11 mouse cellular contexts compared by ENCODE assay signal in the genomic region with DNA sequence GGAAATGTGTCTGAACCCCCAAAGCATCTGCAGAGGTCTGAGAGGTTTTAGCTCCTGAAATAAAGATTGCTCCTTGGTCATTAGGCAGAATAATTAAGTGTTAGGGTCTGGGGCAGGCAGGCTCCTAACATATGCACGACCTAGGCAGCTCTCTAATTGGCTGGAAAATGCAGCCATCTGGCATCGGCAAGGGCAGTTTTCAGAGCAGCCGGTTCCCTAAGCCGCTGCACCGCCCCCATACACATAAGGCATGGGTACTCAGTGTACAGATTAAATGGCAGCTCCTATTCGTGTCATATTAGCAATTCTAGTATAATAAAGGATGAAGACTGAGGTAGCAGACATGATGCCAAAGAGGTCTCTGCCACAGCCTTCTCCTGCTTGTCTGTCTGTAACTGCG.
DNase-seq lines count a peak whose midpoint lies in the region; ATAC-seq lines count a peak whose summit lies in the region.
"Had no signal": no experiment of that assay in that cellular context is flagged by ENCODE, and none has a peak within 500 bp of the region (broad histone marks: within the 10 kb centered on the region; RNA-seq: fewer than 3 reads in every experiment).

No protein-coding gene starts in this region.

- 0 out of 2 replicates have a peak overlapping the region, but pooled peaks have one; percentile 9 for H3K27ac ChIP-seq in forebrain, embryonic 14.5 days (ENCODE audit: low read depth, low read length)
- H3K27ac ChIP-seq in limb, embryonic 10.5 days = peak overlapping the region; percentile 74
- no peak overlapping the region for H3K27ac ChIP-seq in kidney, embryonic 16.5 days (ENCODE audit: low read length)
- H3K27ac ChIP-seq: heart, embryonic 10.5 days; intestine, embryonic 15.5 days; limb, embryonic 15.5 days had no signal

- peaks cover 20% of the 10 kb centered on the region; the same call in 1 of the 2 replicates for H3K4me1 ChIP-seq in forebrain, embryonic 14.5 days (ENCODE audit: control insufficient read depth, insufficient read depth, low read length)
- peaks cover 63% of the 10 kb centered on the region for H3K4me1 ChIP-seq in limb, embryonic 10.5 days
- H3K4me1 ChIP-seq in kidney, embryonic 16.5 days (ENCODE audit: insufficient read depth, low read length) = peaks cover 13% of the 10 kb centered on the region; the same call in 1 of the 2 replicates

- no peaks in the 10 kb centered on the region for H3K36me3 ChIP-seq in forebrain, embryonic 14.5 days (ENCODE audit: control insufficient read depth, insufficient read depth, low read length)
- H3K36me3 ChIP-seq in limb, embryonic 10.5 days = no peaks in the 10 kb centered on the region
- no peaks in the 10 kb centered on the region for H3K36me3 ChIP-seq in kidney, embryonic 16.5 days (ENCODE audit: insufficient read depth, low read length)
- H3K36me3 ChIP-seq: heart, embryonic 10.5 days; intestine, embryonic 15.5 days; limb, embryonic 15.5 days had no signal

- no peak for ATAC-seq in cerebellum, adult (ENCODE audit: insufficient number of reproducible peaks, low FRiP score, low TSS enrichment)
- ATAC-seq in forebrain, embryonic 14.5 days = peak; percentile 89
- no peak for ATAC-seq in kidney, embryonic 16.5 days (ENCODE audit: low FRiP score, low TSS enrichment)
- ATAC-seq: intestine, embryonic 15.5 days had no signal

- no peak overlapping the region for H3K4me3 ChIP-seq in forebrain, embryonic 14.5 days (ENCODE audit: low read depth, low read length)
- no peak overlapping the region for H3K4me3 ChIP-seq in limb, embryonic 10.5 days
- no peak overlapping the region for H3K4me3 ChIP-seq in kidney, embryonic 16.5 days (ENCODE audit: low read length)
- H3K4me3 ChIP-seq: heart, embryonic 10.5 days; intestine, embryonic 15.5 days; limb, embryonic 15.5 days had no signal

- no peaks in the 10 kb centered on the region for H3K27me3 ChIP-seq in forebrain, embryonic 14.5 days (replicated peaks; ENCODE audit: control insufficient read depth, insufficient read depth, low read length)
- no peaks in the 10 kb centered on the region for H3K27me3 ChIP-seq in limb, embryonic 10.5 days (ENCODE audit: low read depth, poor library complexity, severe bottlenecking)
- H3K27me3 ChIP-seq in kidney, embryonic 16.5 days (ENCODE audit: insufficient read depth, low read length) = no peaks in the 10 kb centered on the region
- H3K27me3 ChIP-seq: intestine, embryonic 15.5 days; limb, embryonic 15.5 days had no signal

- H3K9ac ChIP-seq in forebrain, embryonic 14.5 days (ENCODE audit: low read length) = no peak overlapping the region
- no peak overlapping the region for H3K9ac ChIP-seq in kidney, embryonic 16.5 days (replicated peaks; ENCODE audit: low read length)
- H3K9ac ChIP-seq: intestine, embryonic 15.5 days; limb, embryonic 15.5 days had no signal

- 6% methylated on average over 7 of the region's 7 CpGs for WGBS in forebrain, embryonic 14.5 days
- WGBS in limb, embryonic 10.5 days = 27% methylated on average over 7 of the region's 7 CpGs
- 57% methylated on average over 7 of the region's 7 CpGs for WGBS in kidney, embryonic 16.5 days

- DNase-seq in cerebellum, adult 18-20 months = peak; percentile 34 to 37
- DNase-seq in cerebellum, adult 9-10 months = peak; percentile 45
- peak; percentile 83 for DNase-seq in forebrain, embryonic 14.5 days (ENCODE audit: low spot score)
- DNase-seq in limb, embryonic 10.5 days (ENCODE audit: low spot score) = peak; percentile 68
- DNase-seq in adrenal gland, postnatal 14 days = no peak
- DNase-seq in right cerebral cortex, postnatal 10 days (ENCODE audit: low spot score in 2 of 2) = no peak

- H3K9me3 ChIP-seq in forebrain, embryonic 14.5 days (replicated peaks; ENCODE audit: control insufficient read depth, low read length) = no peaks in the 10 kb centered on the region
- no peaks in the 10 kb centered on the region for H3K9me3 ChIP-seq in limb, embryonic 10.5 days (replicated peaks)
- no peaks in the 10 kb centered on the region for H3K9me3 ChIP-seq in kidney, embryonic 16.5 days (ENCODE audit: low read length)
- H3K9me3 ChIP-seq: heart, embryonic 10.5 days; intestine, embryonic 15.5 days; limb, embryonic 15.5 days had no signal

- no peak overlapping the region for H3K4me2 ChIP-seq in forebrain, embryonic 14.5 days (ENCODE audit: low read length)
- H3K4me2 ChIP-seq in kidney, embryonic 16.5 days (replicated peaks; ENCODE audit: low read depth, low read length) = no peak overlapping the region
- H3K4me2 ChIP-seq: intestine, embryonic 15.5 days; limb, embryonic 15.5 days had no signal

Comparison
In these comparisons a context has a peak if more than half of its experiments do, and no peak if none do; other contexts are left out.
1. DNase-seq: peak in cerebellum, adult 18-20 months (2 of 2), cerebellum, adult 9-10 months (single experiment), forebrain, embryonic 14.5 days (single experiment) and limb, embryonic 10.5 days (single experiment); none in adrenal gland, postnatal 14 days (single experiment) and right cerebral cortex, postnatal 10 days (0 of 2).